Mouse (Mus musculus): ENCODE data around the gene Mlst8.

GRCm38 (mm10) chr17:24488662-24489264 lies 9.9 kb upstream of the Mlst8 start:
- no peak for TF ChIP-seq GATA1 (IDR thresholded peaks at IDR 0.05; ENCODE audit: low read length)
- no peak for TF ChIP-seq TAL1 (IDR thresholded peaks at IDR 0.05; ENCODE audit: low read length)

Data from erythroblast, embryonic 14.5 days (primary cell).